Mouse (Mus musculus): ENCODE measurements around the gene Glis3.

DNA sequence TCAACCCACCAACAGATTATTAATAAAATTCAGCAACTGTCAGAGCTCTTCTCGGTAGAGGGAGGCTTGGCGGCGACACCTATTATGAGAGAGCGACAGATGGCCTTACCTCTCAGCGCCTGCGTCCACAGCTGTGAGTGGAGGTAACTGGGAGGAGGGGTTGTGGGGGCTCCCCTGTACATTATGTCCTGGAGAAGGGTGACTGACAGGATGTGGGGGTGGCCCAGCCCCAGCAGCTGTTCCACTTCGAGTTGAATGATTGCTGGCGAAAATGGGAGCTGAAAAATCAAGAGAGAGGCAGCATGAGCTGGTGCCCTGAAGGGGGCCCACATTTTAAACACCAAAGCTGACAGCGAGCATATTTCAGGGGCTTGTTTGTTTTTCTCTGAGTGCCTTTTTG, 381.2 kb downstream of the Glis3 start:
- TF ChIP-seq ZNF384 (IDR thresholded peaks at IDR 0.05; ENCODE audit: low read depth, low read length): no peak
- no peak for TF ChIP-seq MAFK (IDR thresholded peaks at IDR 0.05; ENCODE audit: insufficient read depth, low read depth, low read length)
- TF ChIP-seq ZC3H11A (IDR thresholded peaks at IDR 0.05; ENCODE audit: borderline replicate concordance, low read depth, low read length): no peak
- no peak for TF ChIP-seq CHD2 (IDR thresholded peaks at IDR 0.05; ENCODE audit: low read depth, low read length)
- TF ChIP-seq HCFC1 (IDR thresholded peaks at IDR 0.05; ENCODE audit: borderline replicate concordance, insufficient read depth, low read length): no peak

Measured in ES-E14 (cell line).